Mouse (Mus musculus): Measurements from ENCODE around the gene Nfix. TPM values are rescaled to one million over a fixed set of nuclear protein-coding genes. Genes with fewer than 3 reads are reported as not detected.

Gene Nfix
- total and polyA plus RNA-seq, 2 experiments from 2014 or later, result 53.7 to 62.5 TPM

GRCm38 (mm10) chr8:84814240-84814554 is 14.1 kb upstream of the Nfix start:
- no peak for TF ChIP-seq CTCF (IDR thresholded peaks at IDR 0.05)
- Histone ChIP-seq H3K27me3 (ENCODE audit: insufficient read depth, low read length) (no peaks in the 10 kb centered on the region), H3K4me3 (ENCODE audit: low read depth, low read length) (no peak overlapping the region), H3K27ac (ENCODE audit: low read depth, low read length) (no peak overlapping the region), H3K4me1 (ENCODE audit: insufficient read depth, low read length) (no peaks in the 10 kb centered on the region), H3K9ac (replicated peaks; ENCODE audit: low read length, poor library complexity, severe bottlenecking) (no peak overlapping the region), H3K36me3 (ENCODE audit: insufficient read depth, low read length) (no peaks in the 10 kb centered on the region), H3K9me3 (ENCODE audit: low read length) (no peaks in the 10 kb centered on the region), H3K4me2 (ENCODE audit: low read depth, low read length, poor library complexity, severe bottlenecking) (no peak overlapping the region)
- no peak for ATAC-seq (ENCODE audit: low FRiP score)
- DNase-seq (ENCODE audit: low spot score), result no peak
- WGBS, result 71% methylated on average over 11 of the region's 11 CpGs

GRCm38 (mm10) chr8:84813830-84814229 is 13.7 kb upstream of the Nfix start:
- H3K9me3 ChIP-seq (ENCODE audit: low read length), result no peaks in the 10 kb centered on the region
- H3K27ac ChIP-seq (ENCODE audit: low read depth, low read length), result no peak overlapping the region
- no peak overlapping the region for H3K4me3 ChIP-seq (ENCODE audit: low read depth, low read length)
- ATAC-seq (ENCODE audit: low FRiP score) (no peak), DNase-seq (ENCODE audit: low spot score) (no peak)
- no peak overlapping the region for H3K4me2 ChIP-seq (ENCODE audit: low read depth, low read length, poor library complexity, severe bottlenecking)
- H3K27me3 ChIP-seq (ENCODE audit: insufficient read depth, low read length), result no peaks in the 10 kb centered on the region
- H3K9ac ChIP-seq (replicated peaks; ENCODE audit: low read length, poor library complexity, severe bottlenecking), result no peak overlapping the region
- no peaks in the 10 kb centered on the region for H3K36me3 ChIP-seq (ENCODE audit: insufficient read depth, low read length)
- H3K4me1 ChIP-seq (ENCODE audit: insufficient read depth, low read length), result no peaks in the 10 kb centered on the region
- 98% methylated on average over 3 of the region's 3 CpGs for WGBS
- no peak for TF ChIP-seq CTCF (IDR thresholded peaks at IDR 0.05)

DNA sequence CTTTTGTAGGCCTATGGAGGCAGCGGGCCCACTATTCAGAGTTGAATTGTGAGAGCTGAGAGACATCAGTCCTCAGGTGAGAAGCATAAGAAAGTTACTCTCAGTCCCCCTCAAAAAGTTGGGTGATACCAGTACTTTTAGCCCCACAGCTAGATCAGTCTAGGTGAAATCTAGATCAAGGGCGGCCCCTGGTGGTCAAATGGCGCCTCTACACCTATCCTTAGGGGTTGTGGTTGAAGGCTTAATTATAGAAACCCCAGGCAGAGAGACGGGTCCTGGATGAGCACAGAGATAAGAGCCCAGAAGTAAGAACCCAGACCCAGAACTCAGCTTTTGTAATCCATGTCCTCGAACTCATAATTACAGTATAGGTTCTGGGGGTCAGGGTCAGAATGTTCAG is 12.9 kb upstream of the Nfix start:
- Histone ChIP-seq H3K4me1 (ENCODE audit: insufficient read depth, low read length) (no peaks in the 10 kb centered on the region), H3K27me3 (ENCODE audit: insufficient read depth, low read length) (no peaks in the 10 kb centered on the region), H3K9me3 (ENCODE audit: low read length) (no peaks in the 10 kb centered on the region), H3K27ac (ENCODE audit: low read depth, low read length) (no peak overlapping the region), H3K36me3 (ENCODE audit: insufficient read depth, low read length) (no peaks in the 10 kb centered on the region), H3K9ac (replicated peaks; ENCODE audit: low read length, poor library complexity, severe bottlenecking) (no peak overlapping the region), H3K4me3 (ENCODE audit: low read depth, low read length) (no peak overlapping the region), H3K4me2 (ENCODE audit: low read depth, low read length, poor library complexity, severe bottlenecking) (no peak overlapping the region)
- ATAC-seq (ENCODE audit: low FRiP score), result no peak
- DNase-seq (ENCODE audit: low spot score), result peak; percentile 88
- WGBS, result 2% methylated on average over 5 of the region's 5 CpGs
- peak; percentile 92 for TF ChIP-seq CTCF (IDR thresholded peaks at IDR 0.05)

DNA sequence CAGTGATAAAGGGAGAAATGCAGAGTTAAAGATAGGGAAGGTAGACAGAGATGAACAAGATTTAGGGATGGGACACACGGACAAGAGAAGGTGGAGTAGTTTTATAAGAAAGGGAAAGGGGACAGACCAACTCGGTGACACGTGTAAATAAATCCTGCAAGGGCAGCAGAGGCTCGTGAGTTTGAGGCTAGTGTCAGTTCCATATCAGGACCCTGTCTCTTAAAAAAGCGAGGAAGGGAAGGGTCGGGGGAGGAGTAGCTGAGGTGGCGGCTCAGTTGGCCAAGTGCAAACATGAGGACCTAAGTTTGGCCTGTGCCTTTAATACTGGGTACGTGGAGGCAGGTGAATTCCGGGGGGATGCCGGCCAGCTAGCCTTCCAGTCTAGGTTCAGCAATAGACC is 11.2 kb upstream of the Nfix start:
- 0 out of 2 replicates have a peak, but pooled peaks cover 3% of the 10 kb centered on the region for H3K27me3 ChIP-seq (ENCODE audit: insufficient read depth, low read length)
- H3K4me1 ChIP-seq (ENCODE audit: insufficient read depth, low read length), result no peaks in the 10 kb centered on the region
- DNase-seq (ENCODE audit: low spot score) (no peak), ATAC-seq (ENCODE audit: low FRiP score) (no peak)
- no peaks in the 10 kb centered on the region for H3K9me3 ChIP-seq (ENCODE audit: low read length)
- H3K4me2 ChIP-seq (ENCODE audit: low read depth, low read length, poor library complexity, severe bottlenecking), result peak overlapping the region; percentile 69
- TF ChIP-seq CTCF (IDR thresholded peaks at IDR 0.05), result no peak
- WGBS, result 9% methylated on average over 10 of the region's 10 CpGs
- H3K4me3 ChIP-seq (ENCODE audit: low read depth, low read length), result peak overlapping the region; percentile 40
- H3K9ac ChIP-seq (replicated peaks; ENCODE audit: low read length, poor library complexity, severe bottlenecking), result peak overlapping the region; percentile 24
- H3K27ac ChIP-seq (ENCODE audit: low read depth, low read length), result no peak overlapping the region
- H3K36me3 ChIP-seq (ENCODE audit: insufficient read depth, low read length), result no peaks in the 10 kb centered on the region

GRCm38 (mm10) chr8:84810896-84811295 is 10.8 kb upstream of the Nfix start:
- under 1% methylated on average over 32 of the region's 32 CpGs for WGBS
- no peak overlapping the region for H3K27ac ChIP-seq (ENCODE audit: low read depth, low read length)
- H3K9ac ChIP-seq (replicated peaks; ENCODE audit: low read length, poor library complexity, severe bottlenecking), result peak overlapping the region; percentile 24
- ATAC-seq (ENCODE audit: low FRiP score) (peak; percentile 84), DNase-seq (ENCODE audit: low spot score) (peak; percentile 93)
- no peaks in the 10 kb centered on the region for H3K36me3 ChIP-seq (ENCODE audit: insufficient read depth, low read length)
- H3K4me3 ChIP-seq (ENCODE audit: low read depth, low read length), result peak overlapping the region; percentile 40
- H3K9me3 ChIP-seq (ENCODE audit: low read length), result no peaks in the 10 kb centered on the region
- no peaks in the 10 kb centered on the region for H3K4me1 ChIP-seq (ENCODE audit: insufficient read depth, low read length)
- TF ChIP-seq CTCF (IDR thresholded peaks at IDR 0.05), result peak; percentile 82
- 0 out of 2 replicates have a peak, but pooled peaks cover 3% of the 10 kb centered on the region for H3K27me3 ChIP-seq (ENCODE audit: insufficient read depth, low read length)
- peak overlapping the region; percentile 69 for H3K4me2 ChIP-seq (ENCODE audit: low read depth, low read length, poor library complexity, severe bottlenecking)

DNA sequence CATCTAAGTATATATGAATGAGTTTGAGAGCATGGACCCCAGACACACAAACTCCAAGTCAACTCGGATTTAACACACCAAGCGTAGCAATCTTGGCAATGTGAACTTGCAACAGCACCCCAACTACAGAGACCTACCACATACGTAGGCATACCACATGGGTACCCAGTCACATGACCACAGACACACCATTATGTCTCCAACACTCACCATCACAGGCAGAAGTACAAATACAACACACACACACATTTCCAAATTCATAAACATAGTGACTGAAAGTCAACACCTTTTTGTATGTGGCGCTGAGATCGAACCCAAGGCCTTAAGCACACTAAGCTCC is 9.8 kb upstream of the Nfix start:
- no peak overlapping the region for H3K27ac ChIP-seq (ENCODE audit: low read depth, low read length)
- no peaks in the 10 kb centered on the region for H3K36me3 ChIP-seq (ENCODE audit: insufficient read depth, low read length)
- H3K27me3 ChIP-seq (ENCODE audit: insufficient read depth, low read length), result 0 out of 2 replicates have a peak, but pooled peaks cover 3% of the 10 kb centered on the region
- no peak for ATAC-seq (ENCODE audit: low FRiP score)
- 73% methylated on average over 5 of the region's 5 CpGs for WGBS
- TF ChIP-seq CTCF (IDR thresholded peaks at IDR 0.05), result no peak
- H3K9me3 ChIP-seq (ENCODE audit: low read length), result no peaks in the 10 kb centered on the region
- H3K4me2 ChIP-seq (ENCODE audit: low read depth, low read length, poor library complexity, severe bottlenecking), result no peak overlapping the region
- no peaks in the 10 kb centered on the region for H3K4me1 ChIP-seq (ENCODE audit: insufficient read depth, low read length)
- DNase-seq (ENCODE audit: low spot score), result no peak
- H3K4me3 ChIP-seq (ENCODE audit: low read depth, low read length), result no peak overlapping the region
- no peak overlapping the region for H3K9ac ChIP-seq (replicated peaks; ENCODE audit: low read length, poor library complexity, severe bottlenecking)
